Mouse (Mus musculus): ENCODE results near the gene Dennd5b. TPM values are rescaled to one million over a fixed set of nuclear protein-coding genes. Genes with fewer than 3 reads are reported as not detected.
A peak's percentile ranks its signal among the peaks of the same experiment; 100 is the strongest.

The Dennd5b gene
- polyA plus RNA-seq, 1 experiment from 2014 or later, result 7.5 TPM

DNA sequence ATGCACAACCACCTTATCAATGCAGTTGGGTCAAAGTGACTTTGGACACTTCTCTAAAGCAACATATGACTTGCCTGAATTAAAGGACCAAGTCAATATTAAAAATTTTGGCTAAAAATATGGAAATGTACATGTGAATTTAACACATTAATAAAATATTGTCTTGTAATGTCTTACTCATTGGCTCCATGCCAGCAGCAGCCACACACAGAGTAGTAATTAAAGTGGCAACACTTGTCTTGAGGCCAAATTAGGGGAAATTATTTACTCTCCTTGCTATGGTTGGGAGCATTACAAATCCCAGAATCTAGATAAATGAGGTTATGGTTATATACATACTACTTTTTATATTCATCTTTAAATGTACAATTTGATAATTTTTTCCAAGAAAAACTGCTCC lies 15.5 kb upstream of the Dennd5b start:
- Histone ChIP-seq H3K9me3 (ENCODE audit: control insufficient read depth, low read length) (no peaks in the 10 kb centered on the region), H3K4me2 (ENCODE audit: low read depth, severe bottlenecking) (no peak overlapping the region), H3K36me3 (ENCODE audit: control insufficient read depth, insufficient read depth, low read length) (no peaks in the 10 kb centered on the region), H3K27ac (replicated peaks; ENCODE audit: low read depth, low read length) (no peak overlapping the region), H3K9ac (ENCODE audit: low read length) (no peak overlapping the region), H3K27me3 (ENCODE audit: control insufficient read depth, insufficient read depth, low read length) (no peaks in the 10 kb centered on the region), H3K4me3 (ENCODE audit: low read depth, low read length) (no peak overlapping the region), H3K4me1 (ENCODE audit: control insufficient read depth, insufficient read depth, low read length) (no peaks in the 10 kb centered on the region)
- DNase-seq (ENCODE audit: low spot score) (no peak), ATAC-seq (ENCODE audit: insufficient number of reproducible peaks, low FRiP score, low TSS enrichment, low read depth) (no peak)

DNA sequence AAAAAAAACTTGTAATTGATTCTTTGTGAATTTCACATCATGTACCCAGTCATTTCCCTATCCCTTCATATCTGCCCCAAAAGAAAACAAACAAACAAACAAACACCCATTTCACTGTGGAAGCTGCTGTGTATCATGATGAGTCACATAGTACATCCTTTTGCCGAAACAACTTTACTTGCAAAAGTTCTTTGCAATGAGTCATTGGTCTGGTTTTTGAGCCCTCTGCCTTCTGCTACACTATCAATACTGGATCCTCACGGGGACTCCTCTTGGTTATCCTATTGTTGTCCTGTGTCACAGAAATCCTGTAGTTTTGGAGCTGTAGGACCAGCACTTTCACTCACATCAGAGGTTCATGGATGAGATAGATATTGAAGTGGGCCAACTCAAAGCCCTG lies 7.4 kb upstream of the Dennd5b start:
- Histone ChIP-seq H3K27me3 (ENCODE audit: control insufficient read depth, insufficient read depth, low read length) (no peaks in the 10 kb centered on the region), H3K36me3 (ENCODE audit: control insufficient read depth, insufficient read depth, low read length) (no peaks in the 10 kb centered on the region), H3K27ac (replicated peaks; ENCODE audit: low read depth, low read length) (no peak overlapping the region), H3K4me2 (ENCODE audit: low read depth, severe bottlenecking) (no peak overlapping the region), H3K9ac (ENCODE audit: low read length) (no peak overlapping the region), H3K4me1 (ENCODE audit: control insufficient read depth, insufficient read depth, low read length) (no peaks in the 10 kb centered on the region), H3K9me3 (ENCODE audit: control insufficient read depth, low read length) (no peaks in the 10 kb centered on the region), H3K4me3 (ENCODE audit: low read depth, low read length) (no peak overlapping the region)
- ATAC-seq (ENCODE audit: insufficient number of reproducible peaks, low FRiP score, low TSS enrichment, low read depth), result no peak
- no peak for DNase-seq (ENCODE audit: low spot score)
- WGBS, result 89% methylated on average over 2 of the region's 2 CpGs

DNA sequence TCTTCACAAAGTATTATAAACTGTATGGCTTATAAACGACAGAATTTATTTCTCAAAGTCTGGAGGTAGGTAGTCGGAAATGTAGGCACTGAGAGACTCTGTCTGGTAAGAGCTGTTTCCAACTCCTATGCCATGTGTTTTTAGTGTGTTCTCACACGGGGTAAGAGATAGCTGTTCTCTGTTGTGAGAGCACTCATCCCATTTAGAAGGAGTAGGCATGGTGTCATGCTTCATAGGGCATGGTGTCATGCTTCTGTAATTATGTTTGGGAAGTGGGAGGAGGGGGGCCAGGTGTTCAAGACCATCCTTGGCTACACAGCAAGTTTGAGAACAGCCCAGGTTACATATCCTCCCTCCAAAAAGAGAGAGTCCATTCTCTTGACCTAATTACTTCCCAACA lies 6.1 kb upstream of the Dennd5b start:
- Histone ChIP-seq H3K4me1 (ENCODE audit: control insufficient read depth, insufficient read depth, low read length) (no peaks in the 10 kb centered on the region), H3K9ac (ENCODE audit: low read length) (no peak overlapping the region), H3K27me3 (ENCODE audit: control insufficient read depth, insufficient read depth, low read length) (no peaks in the 10 kb centered on the region), H3K9me3 (ENCODE audit: control insufficient read depth, low read length) (no peaks in the 10 kb centered on the region), H3K4me2 (ENCODE audit: low read depth, severe bottlenecking) (no peak overlapping the region), H3K27ac (replicated peaks; ENCODE audit: low read depth, low read length) (no peak overlapping the region), H3K4me3 (ENCODE audit: low read depth, low read length) (no peak overlapping the region), H3K36me3 (ENCODE audit: control insufficient read depth, insufficient read depth, low read length) (no peaks in the 10 kb centered on the region)
- DNase-seq (ENCODE audit: low spot score) (no peak), ATAC-seq (ENCODE audit: insufficient number of reproducible peaks, low FRiP score, low TSS enrichment, low read depth) (no peak)
- 77% methylated on average over 3 of the region's 3 CpGs for WGBS

DNA sequence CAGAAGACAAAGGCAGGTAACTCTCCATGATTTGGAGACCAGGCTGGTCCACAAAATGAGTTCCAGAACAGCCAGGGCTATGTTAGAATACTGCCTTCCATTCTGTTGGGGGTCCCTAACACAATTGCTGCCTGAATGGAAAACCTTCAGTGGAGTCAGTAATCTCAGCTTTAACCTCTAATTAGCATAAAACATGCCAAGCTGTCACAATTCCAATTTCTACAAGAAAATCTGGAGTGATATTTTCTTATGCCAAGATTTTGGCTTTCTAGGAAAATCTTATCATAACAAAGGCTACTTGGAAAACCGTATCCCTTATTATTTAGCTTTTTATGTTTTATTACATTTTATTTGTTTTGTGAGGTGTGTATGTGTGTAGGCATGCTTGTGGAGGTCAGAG lies 2.0 kb upstream of the Dennd5b start:
- Histone ChIP-seq H3K27ac (replicated peaks; ENCODE audit: low read depth, low read length) (no peak overlapping the region), H3K4me3 (ENCODE audit: low read depth, low read length) (no peak overlapping the region), H3K4me2 (ENCODE audit: low read depth, severe bottlenecking) (no peak overlapping the region), H3K9ac (ENCODE audit: low read length) (no peak overlapping the region), H3K27me3 (ENCODE audit: control insufficient read depth, insufficient read depth, low read length) (no peaks in the 10 kb centered on the region), H3K4me1 (ENCODE audit: control insufficient read depth, insufficient read depth, low read length) (no peaks in the 10 kb centered on the region), H3K9me3 (ENCODE audit: control insufficient read depth, low read length) (no peaks in the 10 kb centered on the region), H3K36me3 (ENCODE audit: control insufficient read depth, insufficient read depth, low read length) (no peaks in the 10 kb centered on the region)
- 98% methylated on average over 1 of the region's 1 CpGs for WGBS
- DNase-seq (ENCODE audit: low spot score), result no peak
- ATAC-seq (ENCODE audit: insufficient number of reproducible peaks, low FRiP score, low TSS enrichment, low read depth), result no peak

DNA sequence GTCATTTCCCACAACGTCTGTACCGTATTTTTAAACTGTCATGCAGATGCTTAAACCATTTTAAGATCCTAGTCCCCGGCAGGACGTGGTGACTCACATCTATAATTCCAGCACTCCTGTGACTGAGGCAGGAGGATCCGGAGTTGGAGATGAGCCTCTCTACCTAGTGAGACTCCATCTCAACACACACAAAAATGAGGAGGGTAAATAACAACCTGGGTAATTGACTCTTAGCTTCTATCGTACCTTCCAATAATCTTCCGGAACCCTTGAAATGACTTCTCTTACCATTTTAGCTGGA lies 413 bp upstream of the Dennd5b start:
- Histone ChIP-seq H3K27me3 (ENCODE audit: control insufficient read depth, insufficient read depth, low read length) (no peaks in the 10 kb centered on the region), H3K4me1 (ENCODE audit: control insufficient read depth, insufficient read depth, low read length) (no peaks in the 10 kb centered on the region), H3K4me3 (ENCODE audit: low read depth, low read length) (peak overlapping the region; percentile 81), H3K36me3 (ENCODE audit: control insufficient read depth, insufficient read depth, low read length) (no peaks in the 10 kb centered on the region), H3K27ac (replicated peaks; ENCODE audit: low read depth, low read length) (no peak overlapping the region), H3K9ac (ENCODE audit: low read length) (peak overlapping the region; percentile 89), H3K4me2 (ENCODE audit: low read depth, severe bottlenecking) (peak overlapping the region; percentile 81), H3K9me3 (ENCODE audit: control insufficient read depth, low read length) (no peaks in the 10 kb centered on the region)
- ATAC-seq (ENCODE audit: insufficient number of reproducible peaks, low FRiP score, low TSS enrichment, low read depth) (no peak), DNase-seq (ENCODE audit: low spot score) (no peak)
- 16% methylated on average over 7 of the region's 7 CpGs for WGBS

DNA sequence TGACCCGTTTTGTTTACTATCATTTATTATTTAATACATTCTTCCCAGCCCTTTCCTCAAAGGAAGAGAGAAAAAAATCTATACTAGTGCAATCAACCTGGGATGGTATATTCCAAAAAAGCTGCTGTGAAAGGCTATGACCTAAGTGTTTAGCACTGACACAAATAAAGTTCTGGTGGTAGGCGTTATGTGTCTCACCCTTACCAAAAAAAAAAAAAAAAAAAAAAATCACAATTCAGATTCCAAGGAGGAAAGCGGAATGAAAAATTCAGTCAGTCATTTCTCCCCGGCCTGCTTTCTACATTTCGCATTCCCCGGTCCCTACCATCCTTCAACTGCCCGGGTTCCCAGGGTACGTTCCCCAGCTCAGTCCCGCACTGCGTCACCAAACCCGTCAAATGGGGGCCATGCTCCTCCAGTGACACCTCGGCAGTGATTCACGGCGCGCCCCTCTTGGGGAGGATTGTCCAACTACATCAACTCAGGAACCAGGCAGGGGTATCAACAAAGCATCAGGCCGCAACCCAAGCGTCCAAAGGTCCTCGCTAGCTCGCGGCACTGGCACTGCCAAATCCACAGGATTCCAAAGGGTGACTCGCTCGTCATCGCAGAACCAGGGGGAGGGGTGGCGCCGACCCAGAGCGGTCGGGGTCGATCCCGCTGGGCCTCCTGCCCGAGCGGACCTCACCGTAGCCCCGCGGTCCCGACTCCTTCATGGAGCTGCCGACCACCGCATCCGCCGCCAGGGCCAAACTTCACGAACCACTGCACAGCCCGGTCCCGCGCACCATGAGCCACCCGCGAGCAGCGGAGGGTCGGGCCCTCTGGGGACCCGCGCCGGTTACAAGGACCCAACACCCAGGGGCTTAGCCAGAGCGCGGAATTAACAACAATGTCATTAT lies 1.1 kb downstream of the Dennd5b start:
- Histone ChIP-seq H3K4me3 (ENCODE audit: low read depth, low read length) (peak overlapping the region; percentile 81), H3K27me3 (ENCODE audit: control insufficient read depth, insufficient read depth, low read length) (no peaks in the 10 kb centered on the region), H3K9me3 (ENCODE audit: control insufficient read depth, low read length) (no peaks in the 10 kb centered on the region), H3K27ac (replicated peaks; ENCODE audit: low read depth, low read length) (peak overlapping the region; percentile 80), H3K36me3 (ENCODE audit: control insufficient read depth, insufficient read depth, low read length) (no peaks in the 10 kb centered on the region), H3K4me1 (ENCODE audit: control insufficient read depth, insufficient read depth, low read length) (no peaks in the 10 kb centered on the region), H3K4me2 (ENCODE audit: low read depth, severe bottlenecking) (peak overlapping the region; percentile 81), H3K9ac (ENCODE audit: low read length) (peak overlapping the region; percentile 89)
- WGBS, result 2% methylated on average over 52 of the region's 52 CpGs
- DNase-seq (ENCODE audit: low spot score), result peak; percentile 77
- peak; percentile 62 for ATAC-seq (ENCODE audit: insufficient number of reproducible peaks, low FRiP score, low TSS enrichment, low read depth)

DNA sequence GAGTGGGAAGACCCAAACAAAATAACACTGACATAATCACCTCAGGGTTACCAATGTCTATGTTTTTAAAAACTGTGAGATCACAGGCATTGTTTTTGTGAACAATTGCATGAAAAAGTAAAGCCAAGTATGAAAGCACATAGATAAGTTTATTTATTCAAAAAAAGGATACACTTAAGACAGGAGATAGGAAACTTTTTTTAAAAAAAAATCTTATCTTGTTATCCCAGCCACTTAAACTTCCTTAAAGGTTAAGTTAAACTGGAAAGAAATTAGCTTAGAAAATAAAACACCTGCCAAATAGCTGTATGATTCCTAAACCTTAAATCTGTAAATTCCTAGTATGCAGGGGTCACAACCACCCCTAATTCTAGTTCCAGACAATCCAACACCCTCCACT lies 2.5 kb downstream of the Dennd5b start:
- no peak for ATAC-seq (ENCODE audit: insufficient number of reproducible peaks, low FRiP score, low TSS enrichment, low read depth)
- H3K4me3 ChIP-seq (ENCODE audit: low read depth, low read length), result no peak overlapping the region

DNA sequence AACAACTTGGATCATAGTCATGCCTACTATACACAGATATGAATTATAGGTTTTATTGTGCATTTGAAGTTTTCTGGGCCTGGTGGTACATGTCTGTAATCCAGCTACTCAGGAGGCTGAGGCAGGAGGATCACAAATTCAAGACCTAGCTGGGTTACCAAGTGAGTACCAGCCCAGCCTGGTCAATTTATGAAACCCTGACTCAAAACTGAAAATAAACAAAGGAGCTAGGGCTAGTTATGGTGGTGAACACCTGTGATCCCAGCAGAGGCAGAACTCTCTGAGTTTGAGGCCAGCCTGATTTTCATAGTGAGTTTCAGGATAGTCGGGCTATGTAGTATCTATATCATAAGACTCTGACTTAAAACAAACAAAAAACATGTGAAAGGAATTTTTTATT lies 4.2 kb downstream of the Dennd5b start:
- no peak for DNase-seq (ENCODE audit: low spot score)
- Histone ChIP-seq H3K4me3 (ENCODE audit: low read depth, low read length) (no peak overlapping the region), H3K9me3 (ENCODE audit: control insufficient read depth, low read length) (no peaks in the 10 kb centered on the region), H3K27ac (replicated peaks; ENCODE audit: low read depth, low read length) (no peak overlapping the region), H3K27me3 (ENCODE audit: control insufficient read depth, insufficient read depth, low read length) (no peaks in the 10 kb centered on the region), H3K4me2 (ENCODE audit: low read depth, severe bottlenecking) (no peak overlapping the region), H3K9ac (ENCODE audit: low read length) (no peak overlapping the region), H3K4me1 (ENCODE audit: control insufficient read depth, insufficient read depth, low read length) (no peaks in the 10 kb centered on the region), H3K36me3 (ENCODE audit: control insufficient read depth, insufficient read depth, low read length) (no peaks in the 10 kb centered on the region)
- ATAC-seq (ENCODE audit: insufficient number of reproducible peaks, low FRiP score, low TSS enrichment, low read depth), result no peak
- WGBS, result 97% methylated on average over 1 of the region's 1 CpGs

More for the DNA sequence above, 2.5 kb downstream of the Dennd5b start:
- Histone ChIP-seq H3K9ac (ENCODE audit: low read length) (no peak overlapping the region), H3K27ac (replicated peaks; ENCODE audit: low read depth, low read length) (no peak overlapping the region), H3K27me3 (ENCODE audit: control insufficient read depth, insufficient read depth, low read length) (no peaks in the 10 kb centered on the region), H3K4me1 (ENCODE audit: control insufficient read depth, insufficient read depth, low read length) (no peaks in the 10 kb centered on the region), H3K4me2 (ENCODE audit: low read depth, severe bottlenecking) (no peak overlapping the region), H3K9me3 (ENCODE audit: control insufficient read depth, low read length) (no peaks in the 10 kb centered on the region), H3K36me3 (ENCODE audit: control insufficient read depth, insufficient read depth, low read length) (no peaks in the 10 kb centered on the region)
- DNase-seq (ENCODE audit: low spot score), result no peak

DNA sequence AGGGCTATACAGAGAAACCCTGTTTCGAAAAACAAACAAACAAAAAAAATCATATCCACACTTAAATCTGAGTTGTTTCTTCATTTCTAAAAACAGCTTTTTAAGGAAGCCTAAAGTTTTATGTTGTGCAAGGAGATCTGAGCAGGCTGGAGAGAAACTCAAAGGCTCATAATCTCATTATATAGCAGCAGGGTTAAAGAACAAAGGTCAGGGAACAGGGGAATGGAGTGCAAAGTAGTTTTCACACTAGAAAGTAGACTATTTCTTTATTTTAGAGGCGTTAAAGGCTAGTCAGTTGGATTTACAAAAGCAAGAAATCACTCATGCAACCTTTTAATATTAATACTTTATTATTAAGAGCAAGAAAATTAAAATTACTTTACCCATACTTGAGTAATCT lies 5.2 kb downstream of the Dennd5b start:
- no peak for ATAC-seq (ENCODE audit: insufficient number of reproducible peaks, low FRiP score, low TSS enrichment, low read depth)
- Histone ChIP-seq H3K27ac (replicated peaks; ENCODE audit: low read depth, low read length) (no peak overlapping the region), H3K4me1 (ENCODE audit: control insufficient read depth, insufficient read depth, low read length) (no peaks in the 10 kb centered on the region), H3K9ac (ENCODE audit: low read length) (no peak overlapping the region), H3K27me3 (ENCODE audit: control insufficient read depth, insufficient read depth, low read length) (no peaks in the 10 kb centered on the region), H3K4me3 (ENCODE audit: low read depth, low read length) (no peak overlapping the region), H3K36me3 (ENCODE audit: control insufficient read depth, insufficient read depth, low read length) (no peaks in the 10 kb centered on the region), H3K4me2 (ENCODE audit: low read depth, severe bottlenecking) (no peak overlapping the region), H3K9me3 (ENCODE audit: control insufficient read depth, low read length) (no peaks in the 10 kb centered on the region)
- WGBS, result 81% methylated on average over 2 of the region's 2 CpGs
- no peak for DNase-seq (ENCODE audit: low spot score)
